Comparison of ENCODE assay signal across 11 mouse cellular contexts in genomic region chr3:156563353-156563752, GRCm38 (mm10). TPM values are rescaled to one million over a fixed set of nuclear protein-coding genes. Genes with fewer than 3 reads are reported as not detected.
DNase-seq lines count a peak whose midpoint lies in the region; ATAC-seq lines count a peak whose summit lies in the region.
"Had no signal": no experiment of that assay in that cellular context is flagged by ENCODE, and none has a peak within 500 bp of the region (broad histone marks: within the 10 kb centered on the region; RNA-seq: fewer than 3 reads in every experiment).

No protein-coding gene starts in this region.

- peaks cover 28% of the 10 kb centered on the region for H3K27me3 ChIP-seq in heart, embryonic 12.5 days (replicated peaks)
- H3K27me3 ChIP-seq in forebrain, embryonic 10.5 days (ENCODE audit: poor library complexity, severe bottlenecking) = peaks cover 43% of the 10 kb centered on the region
- peaks cover 24% of the 10 kb centered on the region for H3K27me3 ChIP-seq in limb, embryonic 15.5 days

- H3K4me1 ChIP-seq in heart, embryonic 12.5 days (replicated peaks) = peaks cover 9% of the 10 kb centered on the region
- H3K4me1 ChIP-seq in forebrain, embryonic 10.5 days = peaks cover 30% of the 10 kb centered on the region
- peaks cover 24% of the 10 kb centered on the region for H3K4me1 ChIP-seq in limb, embryonic 15.5 days

- no peak for ATAC-seq in heart, embryonic 12.5 days (ENCODE audit: insufficient number of reproducible peaks, low FRiP score)
- no peak for ATAC-seq in limb, embryonic 15.5 days (ENCODE audit: insufficient number of reproducible peaks, low FRiP score, low TSS enrichment, low read depth)
- ATAC-seq in erythroid progenitor cell, adult 5-6 weeks (replicated peaks; ENCODE audit: low FRiP score, poor library complexity, severe bottlenecking) = no peak

- no peak overlapping the region for H3K9ac ChIP-seq in heart, embryonic 12.5 days
- no peak overlapping the region for H3K9ac ChIP-seq in limb, embryonic 15.5 days

- no peak for DNase-seq in heart, postnatal 4 days
- peak; percentile 77 for DNase-seq in brain, adult 2 months (ENCODE audit: low read depth, low spot score)
- no peak for DNase-seq in forebrain, embryonic 10.5 days (ENCODE audit: extremely low spot score, low spot score)
- no peak for DNase-seq in urinary bladder, postnatal 4 days (ENCODE audit: low spot score in 2 of 2)
- no peak for DNase-seq in adrenal gland, postnatal 14 days
- DNase-seq: kidney, postnatal 10 days; lung, adult 18-20 months; right cerebral cortex, postnatal 14 days had no signal

- H3K4me2 ChIP-seq in heart, embryonic 12.5 days = 0 out of 2 replicates have a peak overlapping the region, but pooled peaks have one; percentile 96
- peak overlapping the region; percentile 90 for H3K4me2 ChIP-seq in limb, embryonic 15.5 days

- H3K36me3 ChIP-seq in heart, embryonic 12.5 days = no peaks in the 10 kb centered on the region
- H3K36me3 ChIP-seq in forebrain, embryonic 10.5 days (replicated peaks) = no peaks in the 10 kb centered on the region
- no peaks in the 10 kb centered on the region for H3K36me3 ChIP-seq in limb, embryonic 15.5 days

- H3K27ac ChIP-seq in heart, embryonic 12.5 days (ENCODE audit: poor library complexity, severe bottlenecking) = no peak overlapping the region
- no peak overlapping the region for H3K27ac ChIP-seq in forebrain, embryonic 10.5 days
- H3K27ac ChIP-seq in limb, embryonic 15.5 days = no peak overlapping the region

- H3K4me3 ChIP-seq in heart, embryonic 12.5 days = no peak overlapping the region
- peak overlapping the region; percentile 69; the same call in 1 of the 2 replicates for H3K4me3 ChIP-seq in forebrain, embryonic 10.5 days
- peak overlapping the region; percentile 63; the same call in 1 of the 2 replicates for H3K4me3 ChIP-seq in limb, embryonic 15.5 days

- no peaks in the 10 kb centered on the region for H3K9me3 ChIP-seq in heart, embryonic 12.5 days (replicated peaks)
- H3K9me3 ChIP-seq in forebrain, embryonic 10.5 days = no peaks in the 10 kb centered on the region
- no peaks in the 10 kb centered on the region for H3K9me3 ChIP-seq in limb, embryonic 15.5 days

- WGBS in heart, embryonic 12.5 days = 26% methylated on average over 3 of the region's 3 CpGs
- WGBS in forebrain, embryonic 10.5 days = 17% methylated on average over 3 of the region's 3 CpGs
- 10% methylated on average over 3 of the region's 3 CpGs for WGBS in limb, embryonic 15.5 days

RNA-seq across cellular contexts. Expression of gene Negr1, which starts 1.8 kb away (rescaled TPM):
- 2.2 and 2.8 TPM in 2 replicates for polyA plus RNA-seq in heart, embryonic 12.5 days (2016; fragmentation: Nextera tagmentation; extraction: Ambion mirVana)
- total RNA-seq in heart, postnatal 4 days (2021) = 1 to 10 TPM in 1 of 2 experiments, under 1 TPM in 1; 0.61 to 1.4 TPM
- 1.5 and 2.1 TPM in 2 replicates for polyA plus RNA-seq in forebrain, embryonic 10.5 days (2016; fragmentation: Nextera tagmentation; extraction: Ambion mirVana)
- 5.8 and 6.8 TPM in 2 replicates for polyA plus RNA-seq in limb, embryonic 15.5 days (2015; fragmentation: Nextera tagmentation; extraction: Ambion mirVana)
- not detected in 2 replicates for total RNA-seq in erythroid progenitor cell, adult 5-6 weeks (2015; ENCODE audit: low replicate concordance)
- total RNA-seq in erythroid progenitor cell, adult 5-6 weeks (2017; ENCODE audit: low replicate concordance) = 0.61 TPM in 1 of 2 replicates, not detected in the other
- total RNA-seq in adrenal gland, postnatal 14 days (2021) = 6.0 and 6.8 TPM in 2 replicates
